Mouse (Mus musculus): ENCODE measurements around the gene Hspg2.

DNA sequence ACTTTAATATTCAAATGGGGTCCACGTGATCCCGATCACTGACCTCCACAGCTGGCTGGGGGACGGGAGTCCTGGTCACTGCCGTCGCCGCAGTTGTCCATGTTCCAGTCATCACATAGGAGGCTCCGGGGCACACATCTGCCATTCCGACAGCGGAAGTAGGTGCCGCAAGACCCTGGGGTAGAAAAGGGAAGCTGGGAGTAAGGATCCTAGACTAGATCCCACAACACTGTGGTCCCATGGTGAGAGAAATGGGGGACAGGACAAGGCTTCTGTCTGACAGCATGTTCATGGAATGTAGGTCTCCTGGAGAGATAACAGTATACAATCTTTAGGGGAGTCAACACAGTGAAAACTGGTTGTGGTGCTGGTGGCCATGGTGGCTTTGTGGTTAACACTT, 105.9 kb downstream of the Hspg2 start, which contains the start of gene Ldlrad2:
- no peak for TF ChIP-seq CTCF (IDR thresholded peaks at IDR 0.05; ENCODE audit: control insufficient read depth, insufficient read depth, low read length)
- no peak for TF ChIP-seq POLR2A (IDR thresholded peaks at IDR 0.05; ENCODE audit: borderline replicate concordance, control insufficient read depth, low read depth, low read length)
